8 mouse cellular contexts compared by ENCODE assay signal in the genomic region with DNA sequence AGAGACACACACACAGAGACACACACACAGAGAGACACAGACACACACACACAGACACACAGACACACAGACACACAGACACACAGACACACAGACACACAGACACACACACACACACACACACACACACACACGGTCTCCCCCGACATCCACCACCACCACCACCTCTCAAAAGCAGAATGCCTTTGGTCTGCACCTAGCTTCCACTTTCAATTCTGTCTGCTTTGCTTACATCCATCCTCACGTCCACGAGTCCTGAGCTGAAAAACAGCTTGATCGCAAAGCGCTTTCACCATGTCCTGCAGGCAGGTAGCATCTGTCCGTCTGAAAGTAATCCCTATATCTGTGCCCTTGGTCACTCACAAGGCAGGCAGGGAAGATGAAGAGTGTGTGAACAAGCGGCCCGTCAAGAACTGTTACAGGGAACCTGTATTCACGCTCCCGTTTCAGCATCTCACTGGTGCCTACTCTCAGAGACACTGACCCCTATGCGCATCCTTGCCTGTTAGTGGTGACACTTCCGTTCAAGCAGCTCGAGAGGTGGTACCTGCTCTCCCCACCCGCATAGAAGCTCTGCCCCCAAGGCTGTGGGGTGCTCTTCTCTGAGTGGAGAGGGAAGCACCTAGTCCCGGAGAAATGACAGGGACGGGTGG. TPM values are rescaled to one million over a fixed set of nuclear protein-coding genes. Genes with fewer than 3 reads are reported as not detected.
DNase-seq lines count a peak whose midpoint lies in the region; ATAC-seq and TF ChIP-seq lines count a peak whose summit lies in the region.

No protein-coding gene starts in this region.

- H3K4me1 ChIP-seq in limb, embryonic 11.5 days (ENCODE audit: control insufficient read depth, insufficient read depth, low read length): 0 out of 2 replicates have a peak, but pooled peaks cover 2% of the 10 kb centered on the region
- no peaks in the 10 kb centered on the region; the same call in 1 of the 2 replicates for H3K4me1 ChIP-seq in midbrain, postnatal 0 days (ENCODE audit: insufficient read depth, low read length)

- no peaks in the 10 kb centered on the region for H3K9me3 ChIP-seq in limb, embryonic 11.5 days (ENCODE audit: control insufficient read depth, low read length)
- no peaks in the 10 kb centered on the region for H3K9me3 ChIP-seq in midbrain, postnatal 0 days (ENCODE audit: low read length)

- H3K4me2 ChIP-seq in limb, embryonic 11.5 days (ENCODE audit: low read depth, severe bottlenecking): 0 out of 2 replicates have a peak overlapping the region, but pooled peaks have one; percentile 88
- H3K4me2 ChIP-seq in midbrain, postnatal 0 days (ENCODE audit: low read depth, low read length, poor library complexity, severe bottlenecking): peak overlapping the region; percentile 74; the same call in 1 of the 2 replicates

- 34% methylated on average over 17 of the region's 17 CpGs for WGBS in limb, embryonic 11.5 days
- 38% methylated on average over 17 of the region's 17 CpGs for WGBS in midbrain, postnatal 0 days

- H3K27ac ChIP-seq in limb, embryonic 11.5 days (replicated peaks; ENCODE audit: low read depth, low read length): no peak overlapping the region
- no peak overlapping the region for H3K27ac ChIP-seq in midbrain, postnatal 0 days (ENCODE audit: low read depth, low read length)

- H3K4me3 ChIP-seq in limb, embryonic 11.5 days (ENCODE audit: low read depth, low read length): peak overlapping the region; percentile 43; the same call in 1 of the 2 replicates
- H3K4me3 ChIP-seq in midbrain, postnatal 0 days (ENCODE audit: low read depth, low read length): peak overlapping the region; percentile 38

- peak; percentile 9 for DNase-seq in ovary, postnatal 14 days (ENCODE audit: low spot score)
- DNase-seq in ovary, postnatal 36 days (ENCODE audit: low spot score): no peak
- peak; percentile 33 for DNase-seq in limb, embryonic 11.5 days (ENCODE audit: low spot score)
- DNase-seq in midbrain, postnatal 0 days (ENCODE audit: low spot score): no peak
- no peak for DNase-seq in frontal cortex, adult 2 months (ENCODE audit: extremely low spot score in 1 of 2, low spot score in 1 of 2)
- no peak for DNase-seq in T-cell, adult 2 months (ENCODE audit: low spot score)
- no peak for DNase-seq in adrenal gland, adult 2 months

- H3K27me3 ChIP-seq in limb, embryonic 11.5 days (ENCODE audit: control insufficient read depth, insufficient read depth, low read length): peaks cover 15% of the 10 kb centered on the region
- peaks cover 21% of the 10 kb centered on the region for H3K27me3 ChIP-seq in midbrain, postnatal 0 days (ENCODE audit: insufficient read depth, low read length)

- no peak overlapping the region for H3K9ac ChIP-seq in limb, embryonic 11.5 days (ENCODE audit: low read length)
- H3K9ac ChIP-seq in midbrain, postnatal 0 days (replicated peaks; ENCODE audit: low read length, poor library complexity, severe bottlenecking): no peak overlapping the region

- no peak for TF ChIP-seq CTCF in midbrain, postnatal 0 days (IDR thresholded peaks at IDR 0.05)

- H3K36me3 ChIP-seq in limb, embryonic 11.5 days (ENCODE audit: control insufficient read depth, insufficient read depth, low read length): no peaks in the 10 kb centered on the region
- H3K36me3 ChIP-seq in midbrain, postnatal 0 days (ENCODE audit: insufficient read depth, low read length): no peaks in the 10 kb centered on the region

- 0 out of 2 replicates have a peak, but pooled peaks have one; percentile 13 for ATAC-seq in granulocyte monocyte progenitor cell, adult 5-6 weeks (replicated peaks; ENCODE audit: poor library complexity, severe bottlenecking)
- no peak for ATAC-seq in limb, embryonic 11.5 days (ENCODE audit: insufficient number of reproducible peaks, low FRiP score, low TSS enrichment, low read depth)
- ATAC-seq in midbrain, postnatal 0 days (ENCODE audit: low FRiP score): no peak

RNA-seq across cellular contexts. Expression of gene Osmr, which starts 1.5 kb away (rescaled TPM):
- total RNA-seq in granulocyte monocyte progenitor cell, adult 5-6 weeks (2014; fragmentation: Nextera tagmentation): not detected in 2 replicates
- not detected in 2 replicates for total RNA-seq in granulocyte monocyte progenitor cell, adult 5-6 weeks (2017)
- polyA plus RNA-seq in limb, embryonic 11.5 days (2014; fragmentation: Nextera tagmentation; extraction: Ambion mirVana): 0.72 and 0.78 TPM in 2 replicates
- 2.0 and 3.8 TPM in 2 replicates for total RNA-seq in midbrain, postnatal 0 days (2014; rRNA removed)
- polyA plus RNA-seq in midbrain, postnatal 0 days (2015; fragmentation: Nextera tagmentation; extraction: Ambion mirVana): 1.8 TPM in 2 replicates
- polyA plus RNA-seq in frontal cortex, adult 2 months (2012; rRNA removed): 2.6 and 2.7 TPM in 2 replicates
- total RNA-seq in adrenal gland, adult 2 months (2021): 1 to 10 TPM; 5.9 to 9.4 TPM
- polyA plus RNA-seq in adrenal gland, adult 2 months (2012; rRNA removed): 1.2 and 1.5 TPM in 2 replicates

Comparison
In these comparisons a context has a peak if more than half of its experiments do, and no peak if none do; other contexts are left out.
1. DNase-seq: peak in ovary, postnatal 14 days (single experiment) and limb, embryonic 11.5 days (single experiment); none in ovary, postnatal 36 days (single experiment), midbrain, postnatal 0 days (single experiment), frontal cortex, adult 2 months (0 of 2), T-cell, adult 2 months (single experiment) and adrenal gland, adult 2 months (single experiment).